Mouse (Mus musculus) kidney, postnatal 10 days (tissue): ENCODE results near the gene Timm8b.

ENCODE experiments used
- DNase-seq: peaks from one replicate; pipeline ENCODE4 v3.0.0; 2021; ENCODE audit warnings: mixed read lengths

Timm8b gene

DNA sequence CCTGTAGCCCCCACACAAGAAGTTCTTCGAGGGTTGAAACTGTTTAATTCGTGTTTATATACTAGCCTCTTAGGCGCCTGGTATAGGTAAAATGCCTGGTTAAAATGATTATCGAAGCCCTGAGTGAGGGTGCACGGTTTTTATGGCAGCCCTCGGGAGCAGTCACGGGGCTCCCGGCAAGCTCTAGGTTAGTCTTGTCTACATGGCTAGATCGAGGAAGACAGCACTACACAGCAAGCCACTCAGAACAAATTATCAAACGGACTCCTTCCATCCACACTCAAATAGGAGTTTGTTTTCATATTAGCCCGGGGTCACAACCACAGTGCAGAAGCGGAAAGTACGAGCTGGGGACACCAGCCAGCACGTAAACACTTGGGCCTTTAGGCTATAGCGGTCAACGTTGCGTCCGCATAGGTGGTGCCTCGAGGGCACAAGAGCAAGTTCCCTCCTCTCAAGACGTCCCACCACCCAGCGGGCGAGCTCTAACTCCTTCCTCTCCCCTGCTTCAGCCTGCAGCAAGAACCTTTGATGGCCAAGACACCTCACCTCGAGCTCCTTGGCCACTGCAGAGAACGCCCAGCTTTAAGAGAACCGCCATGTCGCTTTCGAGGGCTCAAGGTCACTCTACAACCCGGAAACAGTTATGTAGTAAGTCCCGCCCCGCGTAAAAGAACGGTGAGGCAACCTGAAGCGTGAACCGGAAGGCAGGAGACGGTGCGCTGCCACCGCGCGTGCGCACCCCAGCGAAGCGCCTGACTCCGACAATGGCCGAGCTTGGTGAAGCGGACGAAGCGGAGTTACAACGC is at the start of gene Timm8b, which contains the start of gene Sdhd:
Gene Timm8b (plus strand): TSS at position 722 of the 809 bp plus-strand sequence.
Gene Sdhd (minus strand): TSS at position 624 of the 809 bp plus-strand sequence.
- DNase-seq: peak; percentile 95

DNA sequence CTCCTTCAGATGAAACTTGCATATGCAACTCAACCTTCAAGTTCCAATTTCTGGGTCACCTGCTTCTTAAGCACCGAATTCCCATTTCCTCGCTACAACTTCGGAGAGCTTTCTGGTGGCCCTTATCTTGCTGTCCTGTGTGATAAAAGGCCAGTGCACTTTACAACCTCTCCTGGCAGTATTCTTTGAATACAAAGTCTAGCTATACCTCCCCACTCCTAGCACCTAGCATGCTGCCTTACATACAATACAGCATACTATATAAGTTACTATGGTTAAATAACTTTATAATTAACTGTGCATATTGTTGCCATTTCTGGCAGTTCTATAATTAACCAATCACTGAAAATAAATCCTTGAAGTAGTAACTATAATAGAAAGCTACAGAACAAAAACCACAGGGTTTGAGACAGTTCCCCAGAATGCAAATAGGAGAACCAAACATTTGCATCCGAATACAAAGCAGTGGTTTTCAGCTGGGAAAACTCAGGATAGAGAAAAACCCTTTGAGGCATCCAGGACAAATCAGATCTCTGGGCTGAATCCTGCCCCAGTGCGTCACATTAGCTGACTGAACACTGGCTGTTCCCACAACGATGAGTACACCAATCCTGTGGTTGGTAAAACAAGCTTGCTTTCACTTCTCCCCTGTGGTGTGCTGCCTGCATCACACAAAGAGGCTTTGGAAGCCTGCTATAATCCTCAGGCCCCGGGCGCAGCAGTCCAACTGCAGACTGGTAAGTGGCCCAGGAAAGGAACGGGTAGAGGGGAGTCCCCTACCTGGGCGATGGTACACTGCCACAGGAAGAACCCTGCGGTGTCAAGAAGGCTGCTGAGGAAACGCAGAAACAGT is 49.2 kb upstream of the Timm8b start, which contains the start of gene Il18:
Gene Il18 (plus strand): TSS at position 587 of the 853 bp plus-strand sequence.
- peak; percentile 24 for DNase-seq

DNA sequence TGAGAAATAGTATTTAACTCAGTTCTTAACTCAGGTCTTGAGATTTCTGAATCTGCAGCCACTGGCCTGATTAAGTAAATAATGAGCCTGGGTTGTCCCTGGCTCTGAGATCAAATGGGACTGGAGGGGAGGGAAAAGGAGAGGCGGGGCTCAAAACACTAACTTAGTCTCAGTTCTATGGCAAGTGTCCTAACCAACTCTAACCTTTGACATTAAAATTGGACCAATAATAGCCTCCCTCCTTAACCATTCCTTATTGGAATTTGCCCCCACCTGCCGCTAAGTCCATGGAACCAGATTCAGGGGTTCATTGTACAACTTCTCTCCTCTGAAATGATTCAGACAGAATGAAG is 48.6 kb upstream of the Timm8b start, which contains the start of gene Bco2:
Gene Bco2 (minus strand): TSS at position 88 of the 353 bp plus-strand sequence.
- no peak for DNase-seq

DNA sequence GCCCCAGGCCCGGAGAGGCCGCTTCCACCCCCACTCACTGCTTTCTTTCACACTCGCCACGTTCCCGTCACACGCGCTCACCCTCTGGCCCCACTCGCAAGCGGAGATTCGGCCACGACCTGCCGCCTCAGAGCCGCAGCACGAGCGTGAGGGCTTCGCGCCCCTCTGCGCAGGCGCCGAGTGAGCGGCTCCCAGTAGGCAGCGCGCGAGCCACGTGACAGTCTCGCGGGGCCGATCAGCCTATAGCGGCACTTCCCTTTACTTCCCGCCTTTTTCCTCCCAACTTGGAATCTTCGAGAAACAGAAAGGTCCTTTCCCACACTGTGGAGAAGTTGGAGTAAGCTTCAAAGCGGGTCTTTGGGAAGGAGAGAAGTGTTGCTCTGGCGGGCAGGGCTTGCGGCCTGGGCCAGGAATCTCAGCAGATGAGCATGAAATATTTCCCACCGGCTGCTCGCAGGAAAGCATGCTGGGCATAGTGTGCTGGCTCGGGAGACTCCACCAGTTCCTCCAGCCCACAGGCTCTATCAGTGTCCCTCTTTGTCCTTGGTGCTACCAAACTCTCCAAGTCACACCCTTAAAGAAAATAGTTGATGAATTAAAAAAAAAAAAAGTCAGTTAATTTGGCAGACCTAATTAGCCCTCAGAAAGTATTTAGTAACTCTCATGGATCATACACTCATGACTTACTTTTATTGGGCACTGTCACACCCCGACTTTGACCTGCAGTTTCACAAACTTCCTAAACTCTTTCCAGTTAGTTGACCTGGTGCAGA is 42.4 kb upstream of the Timm8b start, which contains the start of gene Tex12:
Gene Tex12 (minus strand): TSS at position 181 of the 773 bp plus-strand sequence.
- DNase-seq: no peak

DNA sequence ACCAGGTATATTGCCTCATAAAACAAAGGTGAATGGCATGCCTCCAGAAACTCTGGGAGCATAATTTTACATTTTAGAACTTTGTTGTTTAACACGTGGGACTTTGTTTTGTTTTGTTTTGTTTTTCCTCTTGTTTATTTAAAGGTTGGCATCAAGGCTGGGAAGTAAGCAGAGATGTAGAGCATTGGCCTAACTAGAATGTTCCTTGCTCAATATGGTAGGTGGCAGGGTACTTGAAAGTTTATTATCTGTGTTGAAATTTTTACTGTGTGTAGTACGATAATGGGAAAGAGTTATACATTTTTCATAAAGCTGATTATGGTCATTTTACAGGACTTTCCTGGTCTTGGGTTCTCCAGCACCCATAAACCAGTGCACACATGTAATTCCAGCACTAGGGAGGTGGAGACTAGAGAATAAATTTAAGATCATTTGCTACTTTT is 41.8 kb upstream of the Timm8b start:
- no peak for DNase-seq

DNA sequence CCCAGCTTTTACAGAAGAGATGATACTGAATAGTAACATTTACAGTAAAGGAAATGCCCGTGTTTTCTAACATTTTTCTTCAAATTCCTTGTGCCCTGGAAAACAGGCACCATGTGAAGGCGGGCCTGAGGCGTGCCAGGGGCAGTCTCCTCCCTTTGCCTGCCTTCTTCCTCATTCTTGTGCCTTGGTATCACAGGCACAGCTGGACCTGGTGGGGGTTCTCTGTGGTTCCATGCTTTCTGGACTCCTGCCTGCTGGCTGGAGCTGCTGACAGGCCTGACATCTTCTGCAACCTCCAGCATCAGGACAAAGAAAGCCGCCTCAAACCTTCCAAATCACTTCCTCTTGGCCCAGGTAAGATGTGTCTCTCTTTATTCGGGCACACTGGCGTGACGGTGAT is 38.5 kb upstream of the Timm8b start:
- no peak for DNase-seq

DNA sequence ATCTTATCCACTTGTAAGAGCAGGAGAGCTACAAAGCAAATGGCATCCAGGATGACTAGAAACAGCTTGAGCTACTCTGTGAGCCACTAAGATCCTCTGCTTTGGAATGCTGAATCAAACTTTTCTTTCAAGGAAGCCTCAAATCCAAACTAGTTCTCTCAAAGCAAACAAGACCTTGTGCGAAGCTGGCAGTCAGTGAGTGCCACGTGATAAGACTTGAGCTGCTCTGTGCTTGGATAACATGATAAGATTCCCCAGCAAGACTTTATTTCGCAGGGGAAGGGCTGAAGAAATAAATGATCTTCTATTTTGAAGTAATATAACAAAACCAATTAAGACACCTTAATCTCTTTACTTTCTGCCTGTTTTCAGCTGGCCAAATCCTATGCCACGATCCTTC is 37.8 kb upstream of the Timm8b start:
- no peak for DNase-seq

DNA sequence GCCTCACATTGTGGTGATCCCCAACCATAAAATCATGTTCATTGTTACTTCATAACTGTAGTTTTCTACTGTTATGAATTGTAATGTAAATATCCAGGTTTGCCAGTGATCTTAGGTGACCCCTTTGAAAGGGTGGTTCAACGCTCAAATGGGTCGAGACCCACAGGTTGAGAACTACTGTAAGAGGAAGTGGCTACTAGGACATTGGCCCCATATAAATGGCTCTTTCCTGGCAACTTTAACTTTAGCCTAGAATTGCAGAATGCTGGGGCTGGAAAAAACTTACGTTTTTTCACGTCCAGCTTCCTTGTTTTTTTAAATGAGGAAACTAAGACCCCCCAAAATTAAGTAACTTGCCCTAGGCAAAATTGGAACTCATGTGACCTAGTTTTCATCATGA is 36.3 kb upstream of the Timm8b start:
- no peak for DNase-seq

DNA sequence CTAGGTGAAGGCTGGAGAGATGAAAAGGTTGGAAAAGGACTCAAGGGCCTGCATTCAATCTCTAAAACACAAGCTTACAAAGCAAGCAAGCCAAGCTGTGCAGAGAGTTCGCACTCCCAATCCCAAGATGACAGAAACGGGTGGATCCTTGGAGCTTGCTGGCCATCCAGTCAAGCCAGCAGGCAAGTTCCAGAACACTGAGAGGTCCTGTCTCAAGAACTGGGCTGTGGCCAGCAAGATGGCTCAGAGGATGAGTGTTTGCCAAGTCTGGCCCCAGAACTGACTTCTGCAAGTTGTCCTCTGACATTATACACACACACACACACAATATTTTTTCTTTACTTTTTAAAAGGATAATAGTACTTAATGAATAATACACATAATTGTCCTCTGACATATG is 35.8 kb upstream of the Timm8b start:
- no peak for DNase-seq

DNA sequence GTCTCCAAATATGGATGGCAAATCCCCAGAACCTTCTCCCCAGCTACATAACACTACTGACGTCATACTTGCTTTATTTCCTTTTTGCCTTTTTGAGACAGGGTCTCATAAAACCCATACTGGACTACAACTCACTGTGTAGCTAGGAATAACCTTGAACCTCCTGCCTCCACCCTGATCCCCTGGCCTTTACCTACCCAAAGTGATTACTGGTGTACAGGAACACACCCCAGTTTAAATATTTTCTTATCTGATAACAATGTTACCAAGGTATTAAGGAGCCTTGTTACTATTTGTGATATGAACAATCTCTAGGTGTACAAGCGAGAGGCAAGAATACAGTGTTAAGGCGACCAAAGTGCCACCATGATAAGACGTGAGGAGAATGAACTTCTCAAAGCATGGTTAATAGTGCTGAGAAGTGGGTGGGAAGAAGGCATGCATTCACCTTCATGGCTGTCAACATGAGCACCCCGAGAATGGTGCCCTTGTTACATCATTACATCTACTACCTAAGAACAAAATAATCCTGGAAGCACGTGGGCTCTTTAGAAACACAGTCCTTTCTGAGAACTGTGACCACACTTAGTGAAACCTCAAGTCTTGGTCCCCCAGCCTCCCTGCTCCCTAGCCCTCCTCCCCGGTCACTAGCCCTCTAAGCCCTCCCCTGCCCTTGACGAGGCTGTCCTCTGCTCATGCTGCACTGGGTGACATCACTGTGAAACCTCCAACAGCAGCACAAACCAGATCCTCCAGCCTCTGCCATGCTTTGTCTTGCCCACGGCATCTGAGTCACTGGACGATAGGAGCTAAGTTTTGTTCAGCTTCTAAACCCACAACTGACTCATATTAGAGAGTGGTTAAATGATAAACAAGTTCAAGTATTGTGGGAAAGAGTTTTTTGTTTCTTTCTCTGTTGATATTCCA is 33.8 kb upstream of the Timm8b start:
- no peak for DNase-seq

DNA sequence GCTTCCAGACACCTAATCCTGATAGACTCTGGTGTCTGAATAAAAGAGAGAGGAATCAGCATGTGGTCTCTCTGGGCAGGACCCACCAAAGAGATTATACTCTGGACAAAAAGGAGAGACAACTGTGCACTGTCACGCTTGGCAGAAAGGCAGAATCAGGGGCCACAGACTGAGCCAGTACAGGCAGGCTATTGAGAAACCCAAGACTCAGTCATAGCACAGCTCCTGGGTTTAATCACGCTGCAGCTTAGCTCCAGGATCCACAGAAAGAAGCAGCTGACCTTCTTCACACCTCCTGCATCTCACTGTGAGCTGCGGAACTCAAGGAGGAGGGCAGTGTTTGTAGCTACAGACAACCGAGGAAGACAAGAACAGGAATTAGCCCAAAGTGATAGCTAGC is 23.3 kb upstream of the Timm8b start:
- no peak for DNase-seq

DNA sequence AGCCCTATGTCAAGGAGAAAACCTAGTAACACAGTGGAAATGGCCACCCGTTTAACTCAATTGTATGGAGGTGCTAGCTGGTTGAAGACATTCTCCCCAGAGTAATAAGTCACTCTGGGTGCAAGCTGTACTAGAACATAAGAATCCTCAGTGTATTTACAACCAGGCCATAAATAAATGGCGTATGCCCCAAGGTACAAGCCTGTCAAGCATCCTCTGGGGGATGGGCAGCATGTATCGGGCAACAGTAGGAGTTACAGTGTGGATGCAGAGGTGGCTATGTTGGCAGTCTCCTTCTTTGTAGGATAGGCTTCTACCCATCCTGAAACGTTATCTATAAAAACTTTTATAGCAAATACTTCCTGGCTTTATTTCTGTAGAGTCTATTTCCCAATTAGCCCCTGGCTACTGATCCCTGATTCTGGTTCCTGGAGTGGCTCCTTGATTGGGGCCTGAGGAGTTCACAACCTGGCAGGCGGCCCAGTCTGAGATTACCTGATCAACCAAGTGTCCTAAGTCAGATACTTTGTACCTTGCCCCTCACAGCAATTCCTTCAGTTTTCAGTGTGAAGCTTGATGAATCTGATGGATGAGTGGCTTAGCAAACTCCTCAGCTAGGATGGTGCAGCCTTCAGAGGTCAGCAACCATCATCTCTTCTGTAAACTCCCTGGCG is 18.4 kb upstream of the Timm8b start:
- peak; percentile 77 for DNase-seq

DNA sequence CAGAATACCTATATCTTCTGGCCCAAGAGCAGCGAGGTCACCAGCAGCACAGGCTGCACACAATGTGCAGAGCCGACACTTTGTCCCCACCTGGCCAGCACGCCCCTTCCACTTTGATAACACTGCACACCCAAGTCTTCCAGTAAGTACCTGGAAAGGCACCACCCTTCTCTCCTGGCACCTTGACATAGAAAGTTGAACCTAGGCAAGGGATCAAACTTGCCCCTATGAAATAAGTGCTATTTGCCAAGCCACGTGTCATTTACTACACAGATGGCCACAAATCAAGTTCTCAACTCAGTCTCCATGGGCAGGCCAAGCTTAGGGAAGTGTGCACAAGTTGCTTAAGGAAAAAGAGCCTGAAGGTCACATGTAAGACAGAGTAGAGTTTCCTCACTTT is 16.8 kb upstream of the Timm8b start:
- DNase-seq: no peak

DNA sequence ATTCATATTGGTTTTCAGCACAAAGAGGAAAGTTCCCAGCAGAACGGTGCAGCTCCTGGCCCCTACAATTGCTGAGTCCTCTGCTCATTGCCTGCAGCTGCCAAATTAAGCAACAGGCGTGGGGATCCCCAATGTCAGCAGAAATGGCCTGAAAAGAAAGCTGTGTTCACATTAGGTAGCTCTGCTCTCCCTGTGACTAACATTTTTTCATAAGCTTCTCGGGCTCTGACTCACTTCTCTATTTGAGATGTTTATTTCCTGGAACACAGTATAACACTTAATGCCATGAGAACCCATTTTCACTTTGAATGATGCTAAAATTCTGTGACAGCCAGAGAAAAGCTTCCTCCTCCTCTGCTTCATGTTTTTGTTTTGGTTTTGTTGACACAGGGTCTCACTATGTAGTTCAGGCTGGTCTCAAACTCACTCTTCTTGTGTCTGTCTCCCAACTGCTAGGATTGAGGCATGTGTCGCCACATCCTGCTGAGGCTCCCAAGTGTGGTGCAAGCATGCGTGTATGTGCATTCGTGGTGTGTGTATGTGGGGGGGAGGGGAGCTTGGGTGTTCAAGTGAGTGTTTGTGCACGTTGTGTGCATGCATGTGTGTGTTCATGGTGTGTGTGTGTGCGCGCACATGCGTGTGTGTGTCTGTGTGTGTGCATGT is 12.7 kb upstream of the Timm8b start:
- no peak for DNase-seq

DNA sequence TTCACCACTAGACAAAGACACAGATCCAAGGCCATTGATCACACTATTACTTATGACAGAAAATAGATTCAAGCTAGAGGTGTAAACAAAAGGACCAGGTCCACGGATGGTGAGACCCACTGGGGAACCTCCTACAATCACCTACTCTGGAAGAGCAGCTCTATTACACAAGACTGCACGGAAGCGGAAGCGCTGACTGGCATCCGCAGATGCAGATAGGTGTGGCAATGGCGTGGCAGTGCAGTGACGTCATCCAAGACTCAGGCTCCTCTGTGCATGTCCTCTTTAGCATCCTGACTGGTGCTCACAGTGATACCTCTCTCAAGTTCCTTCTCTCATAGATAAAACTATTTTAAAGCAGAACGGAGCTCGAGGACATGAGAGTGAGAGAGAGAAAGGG is 10.8 kb upstream of the Timm8b start:
- no peak for DNase-seq

DNA sequence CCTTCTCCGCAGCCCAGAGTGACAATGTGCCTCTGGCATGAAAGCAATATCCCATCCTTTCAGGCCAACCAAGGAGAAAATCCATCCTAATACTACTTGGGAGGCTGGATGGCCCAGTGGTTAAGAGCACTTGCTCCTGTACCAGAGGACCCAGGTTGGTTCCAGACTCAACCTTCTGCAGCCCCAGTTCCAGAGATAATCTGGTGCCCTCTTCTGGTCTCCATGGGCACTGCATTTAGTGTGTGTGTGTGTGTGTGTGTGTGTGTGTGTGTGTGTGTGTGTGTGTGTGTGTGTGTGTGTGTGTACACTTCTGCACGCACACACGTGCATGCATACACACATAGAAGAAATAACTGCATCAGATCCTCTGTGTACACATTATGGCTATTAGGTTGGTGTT is 10.2 kb upstream of the Timm8b start:
- DNase-seq: peak; percentile 43

DNA sequence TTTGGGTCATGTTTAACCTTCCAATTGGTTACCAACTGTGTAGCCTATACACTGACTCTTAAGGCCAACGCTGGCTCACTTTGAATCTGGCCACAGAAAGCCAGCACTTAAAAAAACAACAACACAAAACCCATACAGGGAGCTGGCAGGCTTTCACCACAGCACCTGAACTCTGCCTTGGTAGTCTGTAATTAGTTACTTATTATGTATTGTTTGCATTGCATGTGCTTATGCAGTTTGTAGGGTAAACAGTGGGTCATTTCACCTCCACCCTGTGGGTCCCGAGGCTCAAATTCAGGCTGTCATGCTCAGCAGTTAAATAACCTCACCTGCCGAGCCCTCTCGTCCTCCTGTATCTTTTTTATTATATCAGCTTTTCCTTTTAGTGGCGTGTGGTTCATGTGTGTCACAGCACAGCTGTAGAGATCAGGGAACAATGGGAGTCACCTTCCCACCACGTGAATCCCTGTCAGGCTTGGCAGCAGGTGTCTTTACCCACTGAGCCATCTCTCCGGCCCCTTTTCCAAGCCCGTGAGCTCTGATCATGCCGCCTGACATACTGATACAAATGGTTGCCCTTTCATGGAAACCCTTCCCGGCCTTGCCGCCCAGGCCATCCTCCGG is 8.8 kb upstream of the Timm8b start:
- peak; percentile 23 for DNase-seq

DNA sequence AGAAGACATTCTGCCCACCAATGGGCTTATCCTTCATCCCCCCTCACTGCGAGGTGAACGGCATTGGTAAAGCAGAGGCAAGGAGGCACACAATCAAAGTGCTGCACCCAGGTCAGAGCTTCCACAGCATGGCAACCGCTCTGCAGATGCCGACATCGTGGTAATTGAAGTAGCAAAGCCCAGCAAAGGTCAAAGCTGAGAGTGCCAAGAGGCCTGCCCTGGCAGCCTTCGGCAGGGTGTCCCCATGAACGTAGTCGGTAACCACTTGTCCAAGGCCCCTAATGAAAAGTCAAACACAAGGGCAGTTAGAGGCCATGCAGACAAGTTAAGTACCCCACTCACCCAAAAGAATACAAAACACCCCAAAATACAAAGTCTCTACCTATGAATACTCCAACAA is 6.7 kb upstream of the Timm8b start:
- no peak for DNase-seq

DNA sequence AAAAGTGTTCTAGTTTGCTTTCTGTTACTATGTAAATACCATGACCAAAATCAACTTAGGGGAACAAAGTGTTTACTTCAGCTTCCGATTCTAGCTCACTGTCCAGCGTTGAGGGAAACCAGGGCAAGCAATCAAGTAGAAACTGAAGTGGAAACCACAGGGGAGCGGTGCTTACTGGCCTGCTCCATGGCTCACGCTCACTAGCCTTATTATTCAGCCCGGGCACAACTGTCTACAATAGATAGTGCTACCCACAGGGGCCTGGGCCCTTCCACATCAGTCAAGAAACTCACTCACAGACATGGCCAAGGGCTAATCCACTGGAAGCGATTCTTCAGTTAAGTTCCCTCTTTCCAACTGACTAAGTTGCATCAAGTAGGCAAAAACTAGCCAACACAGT is 2.2 kb upstream of the Timm8b start:
- DNase-seq: no peak
